Mouse (Mus musculus): ENCODE measurements around the gene Gpr137c. TPM values are rescaled to one million over a fixed set of nuclear protein-coding genes. Genes with fewer than 3 reads are reported as not detected.

The Gpr137c gene
- polyA plus RNA-seq (2012; ENCODE audit: low replicate concordance), result 2.4 and 8.9 TPM in 2 replicates

DNA sequence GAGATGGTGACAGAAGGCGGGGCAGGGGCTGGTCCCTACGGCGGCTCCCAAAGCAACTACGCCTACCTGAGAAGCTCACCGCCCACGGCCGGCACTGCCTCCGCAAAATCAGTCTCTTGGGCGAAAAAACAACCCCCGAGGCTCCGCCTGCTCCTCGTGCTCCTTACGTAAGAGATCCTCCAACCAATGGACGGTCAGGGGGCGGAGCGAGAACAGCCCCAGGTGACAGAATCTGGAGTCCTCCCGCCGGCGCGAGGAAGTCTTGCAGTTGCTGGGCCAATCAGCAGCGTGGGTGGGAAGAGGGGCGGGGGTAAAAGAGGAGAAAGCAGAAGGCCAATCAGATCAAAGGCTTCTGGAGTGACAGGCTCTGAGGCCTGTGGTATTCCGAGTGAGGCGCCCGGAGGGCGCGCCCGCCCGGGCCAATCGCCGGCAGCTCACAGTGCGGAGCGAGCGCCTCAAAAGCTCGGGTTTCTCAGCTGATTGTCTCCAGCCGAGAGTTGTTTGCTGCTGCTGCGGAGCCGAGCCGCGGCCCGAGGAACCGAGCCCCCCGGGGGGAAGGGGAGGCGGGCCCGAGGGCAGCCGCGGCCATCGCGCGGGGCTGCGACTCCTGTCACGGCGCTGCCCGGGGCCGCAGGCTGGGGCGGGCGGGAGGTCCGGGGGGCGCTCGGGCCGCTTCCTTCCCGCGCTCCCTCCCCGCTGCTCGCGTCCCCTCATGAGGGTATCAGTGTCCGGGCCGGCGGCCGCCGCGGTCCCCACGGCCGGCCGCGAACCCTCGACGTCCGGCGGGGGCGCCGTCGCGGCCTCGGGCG is at the start of gene Gpr137c:
TSS of gene Gpr137c (plus strand) at position 437 of the 809 bp plus-strand sequence.

DNA sequence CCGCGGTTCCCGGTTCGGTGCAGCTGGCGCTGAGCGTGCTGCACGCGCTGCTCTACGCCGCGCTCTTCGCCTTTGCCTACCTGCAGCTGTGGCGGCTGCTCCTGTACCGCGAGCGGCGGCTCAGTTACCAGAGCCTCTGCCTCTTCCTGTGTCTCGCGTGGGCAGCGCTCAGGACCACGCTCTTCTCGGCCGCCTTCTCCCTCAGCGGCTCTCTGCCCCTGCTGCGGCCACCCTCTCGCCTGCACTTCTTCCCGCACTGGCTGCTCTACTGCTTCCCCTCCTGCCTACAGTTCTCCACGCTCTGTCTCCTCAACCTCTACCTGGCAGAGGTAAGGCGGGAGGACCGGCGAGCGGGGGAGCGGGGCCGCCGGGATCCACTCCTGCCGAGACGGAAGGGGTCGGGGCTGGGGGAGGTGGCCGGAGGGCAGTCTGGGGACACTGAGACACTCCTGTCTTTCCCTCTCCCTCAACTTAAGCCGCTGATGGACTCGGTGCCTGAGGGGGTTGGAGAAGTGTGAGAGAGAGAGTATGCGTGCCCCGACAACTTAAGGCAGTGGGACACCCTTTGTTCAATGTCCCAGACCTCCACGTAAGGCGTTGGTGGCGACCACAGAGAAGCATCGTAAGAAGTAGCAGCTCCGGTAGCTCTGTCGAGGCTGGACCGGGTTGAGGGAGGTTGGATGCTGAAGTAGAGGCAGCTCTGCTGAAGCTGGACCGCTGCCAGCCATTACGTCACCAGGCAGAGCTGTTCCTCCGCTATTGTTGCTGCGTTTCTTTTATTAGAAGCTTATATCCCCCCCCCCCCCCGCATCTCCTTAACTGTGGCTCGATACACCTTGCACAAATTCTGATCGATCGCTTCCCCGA is 806 bp downstream of the Gpr137c start, which contains the start of gene Txndc16:
TSS of gene Txndc16 (minus strand) at position 239 of the 867 bp plus-strand sequence.

DNA sequence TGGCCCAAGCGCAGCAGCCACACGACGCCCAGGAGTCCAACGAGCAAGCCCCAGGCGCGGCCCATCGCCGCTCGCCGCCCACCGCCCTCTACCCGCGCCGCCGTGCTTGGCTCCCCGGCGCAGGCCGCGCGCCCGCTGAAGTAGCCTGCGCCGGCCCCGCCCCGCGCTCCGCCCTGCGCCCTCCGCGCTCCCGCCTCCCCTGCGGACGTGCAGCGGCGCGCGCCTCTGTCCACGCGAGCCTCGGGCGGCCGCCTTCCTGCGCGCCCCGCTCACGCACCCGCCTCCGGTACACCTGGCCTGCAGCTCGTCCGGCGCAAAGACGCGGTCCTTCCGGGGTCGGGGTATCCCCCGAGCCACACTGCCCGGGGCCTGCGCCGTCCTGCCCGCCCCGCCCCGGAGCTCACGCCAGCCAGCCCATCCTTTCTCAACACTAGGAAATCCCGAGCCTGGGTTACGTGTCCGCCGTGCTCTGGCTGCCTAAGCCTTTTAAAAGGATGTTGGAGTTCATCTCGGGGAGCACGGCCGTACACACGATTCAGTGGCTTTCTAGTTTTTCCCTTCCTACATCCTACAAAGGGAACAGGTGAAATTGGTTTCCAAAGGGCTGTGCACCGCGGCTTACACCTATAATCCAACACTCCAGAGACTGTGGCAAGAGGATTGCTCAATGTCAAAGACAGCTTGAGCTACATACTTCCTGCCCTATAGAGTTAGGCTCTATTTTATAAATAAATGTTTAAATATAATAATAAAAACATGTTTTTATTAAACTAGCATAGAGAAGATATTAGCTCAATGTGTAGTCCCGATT is 99.1 kb downstream of the Gpr137c start, which contains the start of gene Ero1l:
TSS of gene Ero1l (minus strand) at position 346 of the 811 bp plus-strand sequence.

GRCm38 (mm10) chr14:45329589-45330181 is 110.2 kb downstream of the Gpr137c start, which contains the start of gene Psmc6:
TSS of gene Psmc6 (plus strand) at chr14:45329788.

Other genes with a start within 250 kb of the Gpr137c start
- 1.4 and 1.7 TPM in 2 replicates for gene Ptger2, start 231.5 kb upstream of the Gpr137c start, polyA plus RNA-seq (2012; ENCODE audit: low replicate concordance)
- 4.6 and 7.4 TPM in 2 replicates for gene Txndc16, start 611 bp downstream of the Gpr137c start, polyA plus RNA-seq (2012; ENCODE audit: low replicate concordance)
- 1.7 and 2.0 TPM in 2 replicates for gene Ero1l, start 99.1 kb downstream of the Gpr137c start, polyA plus RNA-seq (2012; ENCODE audit: low replicate concordance)
- gene Psmc6, start 110.1 kb downstream of the Gpr137c start, polyA plus RNA-seq (2012; ENCODE audit: low replicate concordance), result 3.6 and 7.1 TPM in 2 replicates
- 93.2 and 259 TPM in 2 replicates for gene Styx, start 131.4 kb downstream of the Gpr137c start, polyA plus RNA-seq (2012; ENCODE audit: low replicate concordance)
- 3.8 and 6.9 TPM in 2 replicates for gene Gnpnat1, start 185.2 kb downstream of the Gpr137c start, polyA plus RNA-seq (2012; ENCODE audit: low replicate concordance)

All from hematopoietic multipotent progenitor cell, adult 10-12 weeks (in vitro differentiated cells).